19 mouse cellular contexts compared by ENCODE assay signal in the genomic region with DNA sequence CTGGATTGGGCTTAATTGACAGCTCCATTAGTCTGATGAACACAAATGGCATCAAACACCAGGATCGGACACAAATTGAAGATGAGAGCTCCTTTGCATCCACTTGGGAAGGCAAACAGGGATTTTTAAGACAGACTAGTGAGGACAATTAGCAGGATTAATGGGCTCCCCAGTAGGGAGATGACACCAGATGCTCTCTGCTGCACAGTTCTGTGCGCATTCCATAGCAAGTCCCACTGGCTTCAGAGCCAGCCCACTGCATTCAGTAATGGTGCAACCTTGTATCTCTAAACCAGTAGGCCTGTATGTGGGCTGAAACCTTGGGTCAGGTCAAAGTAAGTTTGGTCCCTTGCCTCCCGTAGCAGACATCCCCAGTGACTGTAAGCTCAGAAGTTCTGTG.
"Had no signal": no experiment of that assay in that cellular context is flagged by ENCODE, and none has a peak within 500 bp of the region (broad histone marks: within the 10 kb centered on the region; RNA-seq: fewer than 3 reads in every experiment).

No protein-coding gene starts in this region.

- H3K27ac ChIP-seq: intestine, embryonic 15.5 days; layer of hippocampus, adult 2 months; liver, embryonic 12.5 days; liver, embryonic 15.5 days; neural tube, embryonic 12.5 days had no signal

- H3K4me1 ChIP-seq: intestine, embryonic 15.5 days; neural tube, embryonic 12.5 days had no signal

- H3K27me3 ChIP-seq: intestine, embryonic 15.5 days; liver, embryonic 12.5 days; liver, embryonic 15.5 days; lung, embryonic 15.5 days; megakaryocyte, embryonic 14.5 days; neural tube, embryonic 12.5 days had no signal

- H3K36me3 ChIP-seq: intestine, embryonic 15.5 days; liver, embryonic 12.5 days; liver, embryonic 15.5 days; lung, embryonic 15.5 days; neural tube, embryonic 12.5 days had no signal

- H3K9me3 ChIP-seq: intestine, embryonic 15.5 days; liver, embryonic 12.5 days; liver, embryonic 15.5 days; lung, embryonic 15.5 days; megakaryocyte, embryonic 14.5 days; neural tube, embryonic 12.5 days had no signal

- H3K4me2 ChIP-seq: intestine, embryonic 15.5 days; liver, embryonic 12.5 days; liver, embryonic 15.5 days; midbrain, embryonic 11.5 days; neural tube, embryonic 12.5 days had no signal

- DNase-seq: kidney, adult 11 months; kidney, adult 9 months; kidney, postnatal 25 days; layer of hippocampus, adult 9-11 months; liver; lung, adult 18-20 months; lung, postnatal 10 days; lung, postnatal 36 days; midbrain, embryonic 14.5 days; thymus, adult 18-20 months; thymus, postnatal 4 days had no signal

- H3K4me3 ChIP-seq: intestine, embryonic 15.5 days; layer of hippocampus, adult 2 months; liver, embryonic 12.5 days; liver, embryonic 15.5 days; lung, embryonic 15.5 days; megakaryocyte, embryonic 14.5 days; neural tube, embryonic 12.5 days had no signal

- ATAC-seq: intestine, embryonic 15.5 days; liver, embryonic 12.5 days had no signal

- H3K9ac ChIP-seq: intestine, embryonic 15.5 days; liver, embryonic 12.5 days; liver, embryonic 15.5 days; lung, embryonic 15.5 days; neural tube, embryonic 12.5 days had no signal
